15 mouse cellular contexts compared by ENCODE assay signal in genomic region chr7:84578841-84579240, GRCm38 (mm10). TPM values are rescaled to one million over a fixed set of nuclear protein-coding genes. Genes with fewer than 3 reads are reported as not detected.
A peak's percentile ranks its signal among the peaks of the same experiment; 100 is the strongest.
DNase-seq lines count a peak whose midpoint lies in the region; ATAC-seq and TF ChIP-seq lines count a peak whose summit lies in the region.
"Had no signal": no experiment of that assay in that cellular context is flagged by ENCODE, and none has a peak within 500 bp of the region (broad histone marks: within the 10 kb centered on the region; RNA-seq: fewer than 3 reads in every experiment).

No protein-coding gene starts in this region.

- H3K27ac ChIP-seq in forebrain, postnatal 0 days (ENCODE audit: low read depth, low read length) = no peak overlapping the region
- no peak overlapping the region for H3K27ac ChIP-seq in forebrain, embryonic 15.5 days (replicated peaks)
- H3K27ac ChIP-seq in left cerebral cortex, adult 2 months = peak overlapping the region; percentile 48
- H3K27ac ChIP-seq: limb, embryonic 12.5 days; macrophage; midbrain, embryonic 15.5 days; stomach, postnatal 0 days had no signal

- H3K36me3 ChIP-seq in forebrain, postnatal 0 days (ENCODE audit: insufficient read depth) = no peaks in the 10 kb centered on the region
- H3K36me3 ChIP-seq in forebrain, embryonic 15.5 days = no peaks in the 10 kb centered on the region
- H3K36me3 ChIP-seq: limb, embryonic 12.5 days; midbrain, embryonic 15.5 days had no signal

- intact Hi-C loops in left cerebral cortex, adult 2 months (cut with DNase I) = loop anchor here (5.0 kb wide), 1 partner anchor 132 kb away; no protein-coding TSS in a partner anchor

- no peaks in the 10 kb centered on the region for H3K9me3 ChIP-seq in forebrain, postnatal 0 days (ENCODE audit: low read length)
- H3K9me3 ChIP-seq in forebrain, embryonic 15.5 days = no peaks in the 10 kb centered on the region
- H3K9me3 ChIP-seq: limb, embryonic 12.5 days; midbrain, embryonic 15.5 days had no signal

- H3K9ac ChIP-seq in forebrain, postnatal 0 days = no peak overlapping the region
- no peak overlapping the region for H3K9ac ChIP-seq in forebrain, embryonic 15.5 days (replicated peaks)
- H3K9ac ChIP-seq: limb, embryonic 12.5 days; midbrain, embryonic 15.5 days had no signal

- TF ChIP-seq CTCF in forebrain, postnatal 0 days (IDR thresholded peaks at IDR 0.05; ENCODE audit: low read depth) = no peak
- TF ChIP-seq CTCF in left cerebral cortex, adult 2 months (IDR thresholded peaks at IDR 0.05) = no peak

- no peaks in the 10 kb centered on the region for H3K4me1 ChIP-seq in forebrain, postnatal 0 days (ENCODE audit: insufficient read depth)
- no peaks in the 10 kb centered on the region for H3K4me1 ChIP-seq in forebrain, embryonic 15.5 days
- H3K4me1 ChIP-seq: limb, embryonic 12.5 days; midbrain, embryonic 15.5 days had no signal

- WGBS in forebrain, postnatal 0 days = 54% methylated on average over 1 of the region's 1 CpGs
- 93% methylated on average over 1 of the region's 1 CpGs for WGBS in forebrain, embryonic 15.5 days

- no peak overlapping the region for H3K4me3 ChIP-seq in forebrain, postnatal 0 days (ENCODE audit: low read depth, low read length)
- no peak overlapping the region for H3K4me3 ChIP-seq in forebrain, embryonic 15.5 days
- H3K4me3 ChIP-seq in left cerebral cortex, adult 2 months = no peak overlapping the region
- H3K4me3 ChIP-seq: limb, embryonic 12.5 days; midbrain, embryonic 15.5 days had no signal

- peak; percentile 32; the same call in 1 of the 2 replicates for ATAC-seq in forebrain, postnatal 0 days
- no peak; the same call in 1 of the 2 replicates for ATAC-seq in forebrain, embryonic 15.5 days (replicated peaks)
- no peak for ATAC-seq in inflammation-experienced regulatory T-cells, adult 6 months
- ATAC-seq: midbrain, embryonic 15.5 days had no signal

- no peak overlapping the region for H3K4me2 ChIP-seq in forebrain, postnatal 0 days (ENCODE audit: low read depth)
- no peak overlapping the region for H3K4me2 ChIP-seq in forebrain, embryonic 15.5 days (replicated peaks)
- H3K4me2 ChIP-seq: limb, embryonic 12.5 days; midbrain, embryonic 15.5 days had no signal

- H3K27me3 ChIP-seq in forebrain, postnatal 0 days (ENCODE audit: insufficient read depth, low read length) = no peaks in the 10 kb centered on the region
- H3K27me3 ChIP-seq in forebrain, embryonic 15.5 days = no peaks in the 10 kb centered on the region
- H3K27me3 ChIP-seq: limb, embryonic 12.5 days; midbrain, embryonic 15.5 days had no signal

- peak; percentile 14 for DNase-seq in forebrain, postnatal 0 days
- DNase-seq in right cerebral cortex, adult 2 months (ENCODE audit: low spot score in 2 of 2) = peak; percentile 57 to 60
- DNase-seq in right cerebral cortex, postnatal 14 days = no peak
- peak in 1 of 2 experiments; percentile 40 for DNase-seq in left cerebral cortex, adult 2 months (ENCODE audit: extremely low spot score in 1 of 2, low spot score in 2 of 2)
- DNase-seq in MN1 (ENCODE audit: low spot score) = no peak
- no peak for DNase-seq in lung, postnatal 36 days
- DNase-seq: cerebellum, adult 11-12 months; embryo, embryonic 11 days; kidney, postnatal 10 days had no signal

RNA-seq across cellular contexts. Expression of gene Fah, which starts 27.7 kb away (rescaled TPM):
- total RNA-seq in forebrain, postnatal 0 days (2014; rRNA removed) = 8.9 and 10.4 TPM in 2 replicates
- 10.6 and 12.2 TPM in 2 replicates for polyA plus RNA-seq in forebrain, postnatal 0 days (2015; fragmentation: Nextera tagmentation; extraction: Ambion mirVana)
- 6.1 and 6.8 TPM in 2 replicates for polyA plus RNA-seq in forebrain, embryonic 15.5 days (2015; fragmentation: Nextera tagmentation; extraction: Ambion mirVana)
- total RNA-seq in left cerebral cortex, adult 2 months (2021) = 10 to 100 TPM; 17.3 to 20.8 TPM
- polyA plus RNA-seq in inflammation-experienced regulatory T-cells, adult 6 months (2017; shearing (Covaris generic)) = 1 to 10 TPM; 7.9 to 9.8 (median 9.6) TPM

RNA-seq across cellular contexts. Expression of gene Gm2115, which starts 50.1 kb away (rescaled TPM):
- 0.71 and 0.85 TPM in 2 replicates for total RNA-seq in forebrain, postnatal 0 days (2014; rRNA removed)
- polyA plus RNA-seq in forebrain, postnatal 0 days (2015; fragmentation: Nextera tagmentation; extraction: Ambion mirVana) = 0.44 and 0.50 TPM in 2 replicates
- 0.28 and 0.75 TPM in 2 replicates for polyA plus RNA-seq in forebrain, embryonic 15.5 days (2015; fragmentation: Nextera tagmentation; extraction: Ambion mirVana)
- 1 to 10 TPM; 5.0 to 5.1 TPM for total RNA-seq in left cerebral cortex, adult 2 months (2021)
- polyA plus RNA-seq in inflammation-experienced regulatory T-cells, adult 6 months (2017; shearing (Covaris generic)) = not detected
- polyA plus RNA-seq: macrophage had no signal

Comparison
In these comparisons a context has a peak if more than half of its experiments do, and no peak if none do; other contexts are left out.
1. DNase-seq: peak in forebrain, postnatal 0 days (single experiment) and right cerebral cortex, adult 2 months (2 of 2); none in right cerebral cortex, postnatal 14 days (single experiment), MN1 (single experiment) and lung, postnatal 36 days (single experiment).